Mouse (Mus musculus) kidney, embryonic 16.5 days (tissue): ENCODE measurements around the gene Creld2. TPM values are rescaled to one million over a fixed set of nuclear protein-coding genes. Genes with fewer than 3 reads are reported as not detected.

ENCODE experiments used
- ATAC-seq: fragments of 200-750 bp; cut with Nextera tagmentation; 2 replicates; pipeline ENCODE4 v1.8.0; 2017; ENCODE audit warnings: moderate TSS enrichment; ENCODE audit not compliant: low FRiP score, low TSS enrichment
- H3K27ac ChIP-seq: fragments of 300-500 bp; sonication (generic); 2 replicates; pipeline ENCODE4 v1.5.1; 2014; ENCODE audit warnings: low read length
- H3K27me3 ChIP-seq: fragments of 300-500 bp; sonication (generic); 2 replicates; pipeline ENCODE4 v1.6.1; 2014; ENCODE audit warnings: low read length, control low read depth, mixed read lengths; ENCODE audit not compliant: insufficient read depth
- H3K36me3 ChIP-seq: fragments of 300-500 bp; sonication (generic); 2 replicates; pipeline ENCODE4 v1.6.1; 2014; ENCODE audit warnings: low read length, control low read depth, mixed read lengths; ENCODE audit not compliant: insufficient read depth
- H3K4me1 ChIP-seq: fragments of 300-500 bp; sonication (generic); 2 replicates; pipeline ENCODE4 v1.6.1; 2014; ENCODE audit warnings: low read length, control low read depth, mixed read lengths; ENCODE audit not compliant: insufficient read depth
- H3K4me2 ChIP-seq: fragments of 300-500 bp; sonication (generic); replicated peaks from 2 replicates; pipeline ENCODE4 v1.6.1; 2014; ENCODE audit warnings: low read depth, low read length
- H3K4me3 ChIP-seq: fragments of 300-500 bp; sonication (generic); 2 replicates; pipeline ENCODE4 v1.5.1; 2014; ENCODE audit warnings: mild to moderate bottlenecking, low read length
- H3K9ac ChIP-seq: fragments of 300-500 bp; sonication (generic); replicated peaks from 2 replicates; pipeline ENCODE4 v1.6.1; 2014; ENCODE audit warnings: low read length
- H3K9me3 ChIP-seq: fragments of 300-500 bp; sonication (generic); 2 replicates; pipeline ENCODE4 v1.6.1; 2016; ENCODE audit warnings: low read length, control low read depth
- WGBS: fragments of 180-500 bp; shearing (Covaris S2); extraction: QIAGEN DNeasy Blood & Tissue Kit; methylation state at CpG from one replicate; pipeline ENCODE4 v1.1.7; 2014; 5-methylcytosine and 5-hydroxymethylcytosine counted together
- polyA plus RNA-seq: library from polyadenylated mRNA; unstranded; fragments of >200 nt; fragmentation: Nextera tagmentation; extraction: Ambion mirVana; gene quantifications from 2 replicates; pipeline ENCODE4 v1.2.1, GENCODE M21; 2015

Gene Creld2
- polyA plus RNA-seq, 1 experiment from 2014 or later = 133 TPM

DNA sequence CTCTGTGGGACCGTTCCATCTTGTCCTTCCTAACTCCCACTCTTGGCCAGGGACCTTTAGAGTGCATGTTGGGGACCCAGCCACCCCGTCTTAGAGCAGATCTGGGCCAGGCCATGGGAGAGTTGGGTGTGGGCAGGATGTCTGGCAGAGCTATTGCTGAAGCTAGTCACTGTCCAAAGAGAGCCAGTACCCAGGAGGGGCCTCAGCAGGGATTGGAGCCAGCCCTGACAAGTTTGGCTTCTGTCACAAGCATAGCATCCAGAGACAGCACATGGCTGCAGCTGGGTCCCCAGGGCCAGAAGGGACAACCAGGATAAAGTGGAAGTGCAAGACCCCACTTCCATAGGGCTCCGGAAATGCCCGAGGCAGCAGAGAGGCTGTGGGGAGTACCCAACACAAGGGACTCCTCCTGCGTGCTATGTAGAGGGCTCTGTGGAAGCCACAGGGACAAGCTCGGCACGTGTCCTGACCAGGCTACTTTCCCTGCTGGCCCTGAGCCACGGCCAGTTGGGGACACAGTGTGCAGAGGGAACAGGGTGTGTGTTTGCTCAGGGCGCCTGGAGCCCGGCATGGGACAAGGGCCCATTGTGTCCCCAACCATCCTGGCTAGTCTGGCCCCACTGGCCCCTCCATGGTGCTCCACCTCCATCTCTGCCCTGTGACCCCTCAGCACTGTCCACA is 30.8 kb downstream of the Creld2 start:
- Histone ChIP-seq H3K9ac (no peak overlapping the region), H3K36me3 (no peaks in the 10 kb centered on the region), H3K27ac (peak overlapping the region; percentile 87; the same call in 1 of the 2 replicates), H3K27me3 (no peaks in the 10 kb centered on the region), H3K4me2 (no peak overlapping the region), H3K4me1 (peaks cover 39% of the 10 kb centered on the region), H3K9me3 (no peaks in the 10 kb centered on the region), H3K4me3 (no peak overlapping the region)
- WGBS = 67% methylated on average over 10 of the region's 10 CpGs
- peak; percentile 6; the same call in 1 of the 2 replicates for ATAC-seq

DNA sequence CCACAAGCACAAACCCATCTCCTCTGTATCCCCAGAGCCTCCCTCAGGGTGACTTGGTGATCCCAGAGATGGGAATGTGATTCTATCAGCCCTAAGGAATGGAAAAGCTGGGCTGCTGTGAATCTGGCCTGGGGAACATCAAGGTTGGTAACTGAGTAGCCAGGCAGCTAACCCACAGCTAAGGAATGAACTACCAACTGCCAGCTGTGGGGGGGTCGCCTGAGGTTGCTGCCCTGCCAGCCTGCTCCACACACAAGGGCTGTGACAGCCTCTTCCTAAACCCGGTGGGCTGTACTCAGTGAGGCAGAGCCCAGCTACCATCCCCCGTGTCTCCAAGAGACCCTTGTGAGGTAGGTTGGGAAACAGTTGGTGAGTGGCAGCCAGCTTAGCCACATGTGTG is 31.6 kb downstream of the Creld2 start:
- WGBS = 25% methylated on average over 3 of the region's 3 CpGs
- H3K36me3 ChIP-seq = no peaks in the 10 kb centered on the region
- peak overlapping the region; percentile 20; the same call in 1 of the 2 replicates for H3K4me2 ChIP-seq
- H3K9me3 ChIP-seq = no peaks in the 10 kb centered on the region
- H3K27ac ChIP-seq = peak overlapping the region; percentile 87
- ATAC-seq = peak; percentile 37
- H3K9ac ChIP-seq = 0 out of 2 replicates have a peak overlapping the region, but pooled peaks have one; percentile 33
- H3K27me3 ChIP-seq = no peaks in the 10 kb centered on the region
- H3K4me1 ChIP-seq = peaks cover 42% of the 10 kb centered on the region
- no peak overlapping the region for H3K4me3 ChIP-seq

DNA sequence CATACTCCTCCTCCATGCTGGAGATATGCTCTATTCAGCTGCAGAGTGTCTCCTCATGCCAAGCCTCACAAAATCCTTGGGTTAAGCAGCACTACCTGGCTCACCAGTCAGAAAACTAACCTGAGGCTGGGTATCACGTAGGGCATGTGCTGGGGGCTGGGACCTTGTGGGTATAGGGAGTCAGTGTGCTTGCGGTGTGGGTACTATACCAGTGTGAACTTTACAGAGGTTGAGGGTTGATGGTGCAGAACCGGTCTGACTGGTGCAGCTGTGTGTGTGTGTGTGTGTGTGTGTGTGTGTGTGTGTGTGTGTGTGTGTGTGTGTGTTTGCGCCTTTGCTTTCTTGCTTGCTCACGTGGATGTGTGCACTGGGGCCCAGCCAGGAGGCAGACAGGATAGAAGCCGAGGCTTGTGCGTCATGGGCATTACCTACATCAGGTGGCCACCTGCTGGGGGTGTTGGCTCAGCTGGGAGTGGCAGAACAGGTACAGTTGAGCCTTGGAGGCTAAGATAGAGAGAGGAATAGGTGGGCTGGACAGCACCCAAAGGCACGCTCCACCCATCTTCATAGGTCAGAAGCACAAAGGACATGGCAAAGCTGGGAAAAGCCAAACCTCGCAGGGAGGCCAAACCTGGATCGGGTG is 32.2 kb downstream of the Creld2 start:
- Histone ChIP-seq H3K36me3 (no peaks in the 10 kb centered on the region), H3K4me1 (peaks cover 42% of the 10 kb centered on the region), H3K27me3 (no peaks in the 10 kb centered on the region), H3K27ac (peak overlapping the region; percentile 87), H3K9ac (0 out of 2 replicates have a peak overlapping the region, but pooled peaks have one; percentile 33), H3K9me3 (no peaks in the 10 kb centered on the region), H3K4me3 (no peak overlapping the region), H3K4me2 (peak overlapping the region; percentile 20; the same call in 1 of the 2 replicates)
- peak; percentile 79 for ATAC-seq
- WGBS = 61% methylated on average over 10 of the region's 10 CpGs

- no peaks in the 10 kb centered on the region for H3K36me3 ChIP-seq
- no peak overlapping the region for H3K9ac ChIP-seq
- H3K27ac ChIP-seq = no peak overlapping the region; the same call in 1 of the 2 replicates
- no peaks in the 10 kb centered on the region for H3K27me3 ChIP-seq
- H3K4me2 ChIP-seq = no peak overlapping the region
- peaks cover 42% of the 10 kb centered on the region for H3K4me1 ChIP-seq
- H3K9me3 ChIP-seq = no peaks in the 10 kb centered on the region
- no peak for ATAC-seq
- no peak overlapping the region for H3K4me3 ChIP-seq
- WGBS = 85% methylated on average over 9 of the region's 9 CpGs
Measured at GRCm38 (mm10) chr15:88853106-88853505, 33.7 kb downstream of the Creld2 start.

DNA sequence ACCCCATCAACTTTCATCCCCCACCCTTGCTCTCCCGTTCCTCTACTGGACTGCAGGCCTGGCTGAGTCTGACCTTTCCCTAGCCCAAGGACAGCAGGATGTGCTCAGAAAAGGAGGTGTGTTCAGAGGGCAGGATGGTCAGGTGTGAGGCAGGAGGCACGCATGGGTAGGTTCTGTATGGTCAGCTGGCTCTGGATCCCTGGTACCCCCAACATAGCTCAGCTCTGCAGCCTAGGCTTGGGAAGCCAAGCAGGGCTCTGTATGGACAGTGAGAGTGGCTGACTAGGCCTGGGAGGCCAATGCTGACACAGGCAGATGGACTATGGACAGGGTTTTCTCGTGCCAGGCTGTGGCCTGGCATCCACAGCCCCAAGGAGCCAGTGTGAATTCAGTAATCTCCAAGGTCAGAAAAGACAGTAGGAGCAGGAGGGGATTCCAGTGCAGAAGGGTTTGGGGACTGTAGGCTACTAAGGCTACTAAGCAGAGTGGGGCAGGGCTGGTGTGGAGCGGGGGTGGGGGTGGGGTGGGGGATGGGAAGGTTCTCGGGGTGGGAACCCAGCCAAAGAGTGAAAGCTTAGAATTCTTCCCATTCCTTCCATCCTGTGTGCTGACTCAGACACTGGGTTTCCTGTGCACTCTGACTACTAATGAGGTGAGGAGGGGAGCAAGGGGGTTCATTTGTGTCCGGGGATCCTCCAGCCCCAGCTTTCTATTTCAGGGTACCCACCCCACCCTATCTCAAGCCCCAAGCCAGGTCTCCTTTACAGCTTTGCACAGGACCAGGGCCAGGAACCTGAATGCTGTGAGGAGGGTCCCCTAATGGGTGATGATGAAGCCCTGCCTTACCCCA is 34.9 kb downstream of the Creld2 start:
- no peak overlapping the region for H3K4me3 ChIP-seq
- H3K27me3 ChIP-seq = no peaks in the 10 kb centered on the region
- H3K9ac ChIP-seq = no peak overlapping the region; the same call in 1 of the 2 replicates
- no peaks in the 10 kb centered on the region for H3K36me3 ChIP-seq
- peak; percentile 72 for ATAC-seq
- 41% methylated on average over 6 of the region's 6 CpGs for WGBS
- no peak overlapping the region for H3K4me2 ChIP-seq
- peaks cover 42% of the 10 kb centered on the region for H3K4me1 ChIP-seq
- H3K27ac ChIP-seq = peak overlapping the region; percentile 77
- H3K9me3 ChIP-seq = no peaks in the 10 kb centered on the region

DNA sequence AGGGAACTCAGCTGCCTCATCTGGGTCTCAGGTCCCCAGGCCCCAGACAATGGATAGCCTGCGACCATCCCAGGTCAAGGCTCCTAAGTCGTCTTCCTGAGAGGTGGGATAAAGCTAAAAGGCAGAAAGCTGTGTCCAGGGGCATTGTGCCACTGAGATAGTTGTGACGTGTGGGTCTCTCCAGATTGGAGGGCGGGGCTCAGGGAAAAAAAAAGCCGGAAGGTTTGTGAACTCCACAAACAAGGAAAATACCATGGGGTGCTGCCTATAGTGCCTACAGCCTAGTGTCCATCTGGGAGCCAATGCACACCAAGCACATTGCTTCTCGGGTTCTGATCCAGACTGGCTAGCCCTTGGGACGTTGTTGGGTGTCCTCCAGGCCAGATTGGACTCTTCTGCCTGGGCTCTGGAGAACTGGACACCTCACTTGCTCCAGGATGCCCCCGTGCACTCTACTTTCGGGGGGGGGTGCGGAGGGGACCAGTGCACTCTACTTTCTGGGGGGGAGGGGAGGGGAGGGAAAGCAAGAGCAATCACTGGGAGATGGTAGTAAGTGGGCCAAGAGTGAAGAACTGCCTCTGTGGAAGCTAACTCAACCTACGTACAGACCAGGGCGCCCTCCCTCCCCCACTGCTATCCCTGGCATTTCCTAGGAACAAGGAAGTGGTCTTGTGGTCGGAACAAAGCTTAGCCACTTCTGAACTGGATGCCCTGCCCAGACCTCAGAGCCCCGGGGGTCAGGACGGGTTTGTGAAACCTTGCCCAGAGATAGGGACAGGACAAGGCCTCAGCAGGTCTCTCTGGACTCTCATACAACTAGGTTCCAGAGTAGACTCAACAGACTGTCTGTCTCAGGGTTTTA is 35.8 kb downstream of the Creld2 start:
- WGBS = 72% methylated on average over 15 of the region's 15 CpGs
- no peak overlapping the region for H3K4me3 ChIP-seq
- no peaks in the 10 kb centered on the region for H3K36me3 ChIP-seq
- no peak for ATAC-seq
- peak overlapping the region; percentile 77 for H3K27ac ChIP-seq
- H3K27me3 ChIP-seq = no peaks in the 10 kb centered on the region
- H3K4me1 ChIP-seq = peaks cover 39% of the 10 kb centered on the region
- no peak overlapping the region for H3K9ac ChIP-seq
- H3K4me2 ChIP-seq = no peak overlapping the region
- H3K9me3 ChIP-seq = no peaks in the 10 kb centered on the region

- Histone ChIP-seq H3K9ac (no peak overlapping the region; the same call in 1 of the 2 replicates), H3K27ac (no peak overlapping the region), H3K36me3 (no peaks in the 10 kb centered on the region), H3K9me3 (no peaks in the 10 kb centered on the region), H3K27me3 (no peaks in the 10 kb centered on the region), H3K4me3 (no peak overlapping the region), H3K4me2 (no peak overlapping the region), H3K4me1 (peaks cover 32% of the 10 kb centered on the region)
- ATAC-seq = no peak
- WGBS = 72% methylated on average over 6 of the region's 6 CpGs
Measured at GRCm38 (mm10) chr15:88855896-88856417, 36.5 kb downstream of the Creld2 start.

DNA sequence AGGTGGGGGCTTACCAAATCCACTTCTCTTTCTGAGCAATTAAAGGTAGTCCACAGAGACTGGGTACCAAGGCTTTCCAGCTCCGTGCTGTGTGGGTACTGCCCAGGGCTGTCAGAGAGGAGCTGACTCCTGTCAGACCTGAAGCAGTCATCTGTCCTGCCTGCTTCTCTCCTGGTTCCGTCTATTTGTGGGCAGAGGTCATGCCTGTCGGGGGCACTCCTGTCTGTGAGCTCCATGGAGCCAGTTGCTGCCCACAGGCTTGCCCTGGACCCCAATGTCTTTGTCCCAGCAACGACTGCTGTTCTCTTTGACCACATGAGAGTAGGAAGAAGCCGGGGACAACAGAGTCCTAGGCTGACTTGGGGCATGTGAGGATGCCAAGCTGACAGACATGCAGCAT is 37.2 kb downstream of the Creld2 start:
- H3K4me3 ChIP-seq = no peak overlapping the region
- WGBS = 87% methylated on average over 5 of the region's 5 CpGs
- no peak for ATAC-seq

DNA sequence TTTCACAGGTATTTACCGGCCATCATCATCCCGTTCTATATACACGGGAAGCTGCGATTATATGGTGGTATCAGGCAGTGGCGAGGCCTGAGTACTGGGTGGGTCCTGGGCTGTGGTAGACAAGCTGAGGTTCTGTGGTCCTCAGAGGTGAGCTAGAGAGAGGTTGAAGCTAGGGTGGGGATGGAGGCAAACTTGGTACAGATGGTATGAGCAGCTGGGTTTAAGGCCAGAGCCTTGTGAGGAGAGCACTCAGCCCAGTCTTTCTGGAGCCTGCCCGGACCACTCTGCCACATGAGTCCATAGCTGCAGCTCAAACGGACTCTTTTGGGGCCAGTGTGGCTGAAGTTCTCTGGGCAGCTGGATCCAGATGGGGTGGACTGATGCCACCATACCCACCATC is 37.9 kb downstream of the Creld2 start:
- Histone ChIP-seq H3K4me1 (peaks cover 26% of the 10 kb centered on the region), H3K9me3 (no peaks in the 10 kb centered on the region), H3K27ac (no peak overlapping the region), H3K4me2 (no peak overlapping the region), H3K36me3 (no peaks in the 10 kb centered on the region), H3K9ac (no peak overlapping the region), H3K27me3 (no peaks in the 10 kb centered on the region), H3K4me3 (no peak overlapping the region)
- no peak for ATAC-seq
- WGBS = 93% methylated on average over 7 of the region's 7 CpGs

More for the DNA sequence above, 37.2 kb downstream of the Creld2 start:
- H3K4me1 ChIP-seq = peaks cover 30% of the 10 kb centered on the region
- H3K36me3 ChIP-seq = no peaks in the 10 kb centered on the region
- H3K27me3 ChIP-seq = no peaks in the 10 kb centered on the region
- H3K9me3 ChIP-seq = no peaks in the 10 kb centered on the region
- no peak overlapping the region for H3K4me2 ChIP-seq
- H3K27ac ChIP-seq = no peak overlapping the region
- no peak overlapping the region for H3K9ac ChIP-seq
